Mouse (Mus musculus): Measurements from ENCODE around the gene Prr9. TPM values are rescaled to one million over a fixed set of nuclear protein-coding genes. Genes with fewer than 3 reads are reported as not detected.

Prr9 gene
- total and polyA plus RNA-seq, 3 experiments = not detected

DNA sequence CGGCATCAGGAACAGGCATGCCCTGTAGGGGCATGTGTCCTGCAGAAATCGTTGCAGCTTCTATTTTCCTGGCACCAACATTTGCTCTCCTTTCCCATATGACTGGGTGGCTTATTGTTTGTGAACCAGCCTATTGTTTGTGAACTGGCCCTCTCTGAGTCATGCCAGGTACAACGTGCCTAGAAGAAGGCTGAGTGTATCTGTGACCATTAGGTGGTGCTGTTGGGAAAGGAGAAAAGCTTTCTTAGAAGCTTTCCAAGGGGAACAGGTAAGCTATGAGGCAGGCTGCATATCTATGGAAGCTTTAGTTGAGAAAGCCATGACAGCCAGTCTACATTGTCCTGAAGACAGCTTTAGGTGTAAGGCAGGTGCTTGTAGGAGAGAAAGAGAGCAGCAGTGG is 5.8 kb downstream of the Prr9 start:
- dilution Hi-C loops (cut with MboI; ENCODE audit: extremely low pct_ligation_motif_present, extremely low pct_unique_long_range_greater_than_20kb, low sequenced_read_pairs) (no loop called here), in situ Hi-C loops (cut with MboI; ENCODE audit: low pct_ligation_motif_present, low pct_unique_long_range_greater_than_20kb, low sequenced_read_pairs) (no loop called here)
- Histone ChIP-seq H3K36me3 (replicated peaks in 1 of 2; ENCODE audit: control insufficient read depth in 1 of 2, insufficient read depth in 1 of 2, low read length in 1 of 2) (no peaks in the 10 kb centered on the region), H3K27me3 (replicated peaks) (no peaks in the 10 kb centered on the region), H3K9me3 (replicated peaks; ENCODE audit: low read length) (peaks cover 54% of the 10 kb centered on the region), H3K4me2 (ENCODE audit: insufficient read depth, low read depth, poor library complexity, severe bottlenecking) (no peak overlapping the region), H3K27ac (ENCODE audit: insufficient read depth, low read depth) (no peak overlapping the region), H3K79me2 (replicated peaks; ENCODE audit: control insufficient read depth, extremely low read depth, insufficient read depth, poor library complexity, severe bottlenecking) (no peaks in the 10 kb centered on the region), H3K4me1 (ENCODE audit: control insufficient read depth in 1 of 2, insufficient read depth in 2 of 2) (no peaks in the 10 kb centered on the region), H3K4me3 (replicated peaks in 1 of 3; ENCODE audit: low read depth in 2 of 3, low read length in 2 of 3, poor library complexity in 1 of 3) (no peak overlapping the region), H3K9ac (ENCODE audit: insufficient read depth, low read depth) (no peak overlapping the region)
- no peak for DNase-seq (ENCODE audit: extremely low read depth)
- no peak for TF ChIP-seq MXI1 (IDR thresholded peaks at IDR 0.05; ENCODE audit: low read depth, low read length)
- no peak for TF ChIP-seq BHLHE40 (IDR thresholded peaks at IDR 0.05; ENCODE audit: low read depth, low read length)
- TF ChIP-seq NRF1 (IDR thresholded peaks at IDR 0.05; ENCODE audit: low read depth, low read length) = no peak
- no peak for TF ChIP-seq ZMIZ1 (IDR thresholded peaks at IDR 0.05; ENCODE audit: low read depth, low read length)
- no peak for TF ChIP-seq CHD1 (IDR thresholded peaks at IDR 0.05; ENCODE audit: low read depth, low read length)
- TF ChIP-seq TCF12 (IDR thresholded peaks at IDR 0.05; ENCODE audit: low read depth, low read length) = no peak
- TF ChIP-seq PAX5 (IDR thresholded peaks at IDR 0.05; ENCODE audit: low read length) = no peak
- no peak for TF ChIP-seq IRF4 (IDR thresholded peaks at IDR 0.05; ENCODE audit: low read depth, low read length)

DNA sequence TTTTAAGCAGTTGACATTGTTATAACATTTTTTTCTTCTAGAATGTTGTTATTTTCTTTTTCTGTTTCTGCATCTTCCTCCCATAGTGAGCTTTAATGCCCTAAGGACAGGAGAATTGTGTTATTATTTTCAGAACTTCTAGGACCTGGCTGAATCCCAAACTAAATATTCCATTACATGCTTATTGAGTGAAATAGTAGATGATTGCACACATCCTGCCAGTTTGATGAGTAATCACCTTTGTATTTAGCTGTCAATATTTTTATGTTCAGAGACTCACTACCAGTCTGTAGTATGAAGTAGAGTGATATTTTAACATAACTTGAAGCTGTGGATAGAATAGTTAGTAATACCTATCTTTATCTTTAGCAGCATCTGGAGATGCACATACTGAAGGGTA is 12.2 kb downstream of the Prr9 start:
- Histone ChIP-seq H3K4me2 (ENCODE audit: insufficient read depth, low read depth, poor library complexity, severe bottlenecking) (no peak overlapping the region), H3K4me3 (replicated peaks in 1 of 3; ENCODE audit: low read depth in 2 of 3, low read length in 2 of 3, poor library complexity in 1 of 3) (no peak overlapping the region), H3K79me2 (replicated peaks; ENCODE audit: control insufficient read depth, extremely low read depth, insufficient read depth, poor library complexity, severe bottlenecking) (no peaks in the 10 kb centered on the region), H3K27me3 (replicated peaks) (no peaks in the 10 kb centered on the region), H3K27ac (ENCODE audit: insufficient read depth, low read depth) (no peak overlapping the region), H3K9ac (ENCODE audit: insufficient read depth, low read depth) (no peak overlapping the region), H3K9me3 (replicated peaks; ENCODE audit: low read length) (peaks cover 30% of the 10 kb centered on the region), H3K4me1 (ENCODE audit: control insufficient read depth in 1 of 2, insufficient read depth in 2 of 2) (no peaks in the 10 kb centered on the region), H3K36me3 (replicated peaks in 1 of 2; ENCODE audit: control insufficient read depth in 1 of 2, insufficient read depth in 1 of 2, low read length in 1 of 2) (no peaks in the 10 kb centered on the region)
- dilution Hi-C loops (cut with MboI; ENCODE audit: extremely low pct_ligation_motif_present, extremely low pct_unique_long_range_greater_than_20kb, low sequenced_read_pairs) (no loop called here), in situ Hi-C loops (cut with MboI; ENCODE audit: low pct_ligation_motif_present, low pct_unique_long_range_greater_than_20kb, low sequenced_read_pairs) (no loop called here)
- TF ChIP-seq JUN (IDR thresholded peaks at IDR 0.05; ENCODE audit: insufficient read depth, low read depth, low read length) = no peak
- TF ChIP-seq MYC (IDR thresholded peaks at IDR 0.05; ENCODE audit: low read depth, low read length) = no peak
- TF ChIP-seq USF1 (IDR thresholded peaks at IDR 0.05; ENCODE audit: low read depth, low read length) = no peak
- TF ChIP-seq MXI1 (IDR thresholded peaks at IDR 0.05; ENCODE audit: low read depth, low read length) = no peak
- TF ChIP-seq PAX5 (IDR thresholded peaks at IDR 0.05; ENCODE audit: low read length) = no peak
- TF ChIP-seq MAFK (IDR thresholded peaks at IDR 0.05; ENCODE audit: insufficient replicate concordance, low read length) = no peak
- TF ChIP-seq IRF4 (IDR thresholded peaks at IDR 0.05; ENCODE audit: low read depth, low read length) = no peak
- TF ChIP-seq RCOR1 (conservative IDR thresholded peaks at IDR 0.05; ENCODE audit: low read depth, low read length) = no peak
- TF ChIP-seq GABPA (IDR thresholded peaks at IDR 0.05; ENCODE audit: insufficient replicate concordance, low read depth, low read length) = no peak
- no peak for TF ChIP-seq ZMIZ1 (IDR thresholded peaks at IDR 0.05; ENCODE audit: low read depth, low read length)
- DNase-seq (ENCODE audit: extremely low read depth) = no peak
